Mouse (Mus musculus): ENCODE data around the gene Abi3bp. TPM values are rescaled to one million over a fixed set of nuclear protein-coding genes. Genes with fewer than 3 reads are reported as not detected.

Gene Abi3bp
- polyA plus RNA-seq, 1 experiment from 2014 or later: 3.0 TPM

DNA sequence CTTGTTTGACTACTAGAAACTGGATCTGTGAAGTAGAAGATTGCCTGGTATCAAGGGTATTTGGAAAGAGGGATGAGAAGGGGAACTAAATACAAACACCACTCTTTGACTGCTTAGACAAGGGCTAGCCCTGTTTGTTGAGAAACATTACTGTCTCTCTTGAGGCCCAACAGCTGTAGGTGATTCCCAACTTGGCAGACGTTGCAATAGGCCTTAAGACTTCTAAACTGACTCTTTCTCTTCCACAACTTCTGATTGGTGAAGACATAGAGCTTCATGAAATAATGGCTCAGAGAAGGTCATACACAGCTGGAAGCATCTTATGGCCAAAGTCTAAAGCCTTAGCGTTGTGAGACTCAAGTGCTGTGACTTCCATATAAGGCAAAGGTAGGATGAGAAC is 26.2 kb upstream of the Abi3bp start:
- Histone ChIP-seq H3K9me3 (replicated peaks; ENCODE audit: low read length) (no peaks in the 10 kb centered on the region), H3K27ac (no peak overlapping the region), H3K36me3 (ENCODE audit: insufficient read depth, low read length) (no peaks in the 10 kb centered on the region), H3K27me3 (ENCODE audit: insufficient read depth, low read length) (no peaks in the 10 kb centered on the region), H3K4me2 (ENCODE audit: low read length) (no peak overlapping the region), H3K9ac (ENCODE audit: low read depth, low read length) (no peak overlapping the region), H3K4me1 (replicated peaks; ENCODE audit: insufficient read depth, low read length) (no peaks in the 10 kb centered on the region), H3K4me3 (replicated peaks; ENCODE audit: low read depth, low read length) (no peak overlapping the region)
- ATAC-seq (replicated peaks; ENCODE audit: low FRiP score, low read depth) (no peak), DNase-seq (ENCODE audit: low spot score) (no peak)
- no peak for TF ChIP-seq CTCF (IDR thresholded peaks at IDR 0.05; ENCODE audit: low read depth)
- WGBS: 82% methylated on average over 2 of the region's 2 CpGs

DNA sequence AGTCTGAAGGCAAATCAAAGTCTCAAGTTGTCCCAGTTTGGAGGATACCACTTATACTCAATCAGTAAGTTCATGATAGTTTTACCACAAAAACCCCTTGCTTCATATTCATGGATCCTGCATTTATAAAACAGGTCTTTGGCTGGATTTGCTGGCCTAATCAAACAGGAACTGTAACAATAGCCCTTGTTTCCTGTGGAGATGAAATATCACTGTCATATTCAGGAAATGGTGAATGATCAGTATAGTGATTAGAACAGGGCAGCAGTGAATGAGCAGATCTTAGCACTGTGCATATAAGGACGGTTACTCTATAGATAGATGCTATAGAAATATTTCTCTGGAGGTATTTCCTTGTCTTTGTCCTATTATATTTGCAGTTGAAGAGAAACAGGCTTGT is 25.8 kb upstream of the Abi3bp start:
- Histone ChIP-seq H3K36me3 (ENCODE audit: insufficient read depth, low read length) (no peaks in the 10 kb centered on the region), H3K4me1 (replicated peaks; ENCODE audit: insufficient read depth, low read length) (no peaks in the 10 kb centered on the region), H3K27ac (no peak overlapping the region), H3K4me2 (ENCODE audit: low read length) (no peak overlapping the region), H3K9ac (ENCODE audit: low read depth, low read length) (no peak overlapping the region), H3K27me3 (ENCODE audit: insufficient read depth, low read length) (no peaks in the 10 kb centered on the region), H3K9me3 (replicated peaks; ENCODE audit: low read length) (no peaks in the 10 kb centered on the region), H3K4me3 (replicated peaks; ENCODE audit: low read depth, low read length) (no peak overlapping the region)
- 73% methylated on average over 1 of the region's 1 CpGs for WGBS
- TF ChIP-seq CTCF (IDR thresholded peaks at IDR 0.05; ENCODE audit: low read depth): no peak
- DNase-seq (ENCODE audit: low spot score) (peak; percentile 29), ATAC-seq (replicated peaks; ENCODE audit: low FRiP score, low read depth) (no peak)

GRCm38 (mm10) chr16:56458052-56458754 is 19.5 kb upstream of the Abi3bp start:
- no peak overlapping the region for H3K27ac ChIP-seq
- H3K9me3 ChIP-seq (replicated peaks; ENCODE audit: low read length): no peaks in the 10 kb centered on the region
- no peaks in the 10 kb centered on the region for H3K36me3 ChIP-seq (ENCODE audit: insufficient read depth, low read length)
- H3K27me3 ChIP-seq (ENCODE audit: insufficient read depth, low read length): no peaks in the 10 kb centered on the region
- H3K9ac ChIP-seq (ENCODE audit: low read depth, low read length): no peak overlapping the region
- DNase-seq (ENCODE audit: low spot score) (no peak), ATAC-seq (replicated peaks; ENCODE audit: low FRiP score, low read depth) (no peak)
- no peak for TF ChIP-seq CTCF (IDR thresholded peaks at IDR 0.05; ENCODE audit: low read depth)
- no peak overlapping the region for H3K4me2 ChIP-seq (ENCODE audit: low read length)
- WGBS: 59% methylated on average over 8 of the region's 8 CpGs
- no peak overlapping the region for H3K4me3 ChIP-seq (replicated peaks; ENCODE audit: low read depth, low read length)
- no peaks in the 10 kb centered on the region for H3K4me1 ChIP-seq (replicated peaks; ENCODE audit: insufficient read depth, low read length)

- DNase-seq (ENCODE audit: low spot score): no peak
- H3K4me3 ChIP-seq (replicated peaks; ENCODE audit: low read depth, low read length): no peak overlapping the region
- ATAC-seq (replicated peaks; ENCODE audit: low FRiP score, low read depth): no peak
- WGBS: 94% methylated on average over 2 of the region's 2 CpGs
- no peaks in the 10 kb centered on the region for H3K36me3 ChIP-seq (ENCODE audit: insufficient read depth, low read length)
- H3K4me2 ChIP-seq (ENCODE audit: low read length): no peak overlapping the region
- H3K9me3 ChIP-seq (replicated peaks; ENCODE audit: low read length): no peaks in the 10 kb centered on the region
- no peak for TF ChIP-seq CTCF (IDR thresholded peaks at IDR 0.05; ENCODE audit: low read depth)
- H3K9ac ChIP-seq (ENCODE audit: low read depth, low read length): no peak overlapping the region
- no peaks in the 10 kb centered on the region for H3K27me3 ChIP-seq (ENCODE audit: insufficient read depth, low read length)
- H3K27ac ChIP-seq: no peak overlapping the region
- no peaks in the 10 kb centered on the region for H3K4me1 ChIP-seq (replicated peaks; ENCODE audit: insufficient read depth, low read length)
Measured at GRCm38 (mm10) chr16:56473160-56473559, 4.5 kb upstream of the Abi3bp start.

DNA sequence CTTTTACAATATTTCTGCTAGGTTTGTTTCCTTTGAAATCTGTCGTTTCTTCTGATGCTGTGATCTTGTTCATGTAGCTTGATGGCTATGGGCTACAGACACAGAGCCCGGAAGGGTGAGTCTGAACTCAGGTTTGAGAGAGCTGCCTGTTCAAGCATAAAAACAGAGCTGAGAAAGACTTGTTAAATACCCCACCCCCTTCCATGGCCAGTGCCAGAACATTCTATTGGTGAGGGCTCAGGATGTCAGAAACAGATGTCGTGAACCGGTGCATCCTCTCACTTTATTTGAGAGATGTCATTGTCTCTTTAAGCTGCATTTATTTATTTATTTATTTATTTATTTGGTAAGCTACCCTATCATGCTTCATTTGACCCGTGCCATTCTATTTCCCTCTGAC is 2.0 kb upstream of the Abi3bp start:
- Histone ChIP-seq H3K4me3 (replicated peaks; ENCODE audit: low read depth, low read length) (no peak overlapping the region), H3K36me3 (ENCODE audit: insufficient read depth, low read length) (no peaks in the 10 kb centered on the region), H3K9ac (ENCODE audit: low read depth, low read length) (no peak overlapping the region), H3K9me3 (replicated peaks; ENCODE audit: low read length) (no peaks in the 10 kb centered on the region), H3K4me2 (ENCODE audit: low read length) (no peak overlapping the region), H3K27me3 (ENCODE audit: insufficient read depth, low read length) (no peaks in the 10 kb centered on the region), H3K4me1 (replicated peaks; ENCODE audit: insufficient read depth, low read length) (no peaks in the 10 kb centered on the region), H3K27ac (no peak overlapping the region)
- WGBS: 74% methylated on average over 5 of the region's 5 CpGs
- ATAC-seq (replicated peaks; ENCODE audit: low FRiP score, low read depth): no peak
- DNase-seq (ENCODE audit: low spot score): no peak
- no peak for TF ChIP-seq CTCF (IDR thresholded peaks at IDR 0.05; ENCODE audit: low read depth)

DNA sequence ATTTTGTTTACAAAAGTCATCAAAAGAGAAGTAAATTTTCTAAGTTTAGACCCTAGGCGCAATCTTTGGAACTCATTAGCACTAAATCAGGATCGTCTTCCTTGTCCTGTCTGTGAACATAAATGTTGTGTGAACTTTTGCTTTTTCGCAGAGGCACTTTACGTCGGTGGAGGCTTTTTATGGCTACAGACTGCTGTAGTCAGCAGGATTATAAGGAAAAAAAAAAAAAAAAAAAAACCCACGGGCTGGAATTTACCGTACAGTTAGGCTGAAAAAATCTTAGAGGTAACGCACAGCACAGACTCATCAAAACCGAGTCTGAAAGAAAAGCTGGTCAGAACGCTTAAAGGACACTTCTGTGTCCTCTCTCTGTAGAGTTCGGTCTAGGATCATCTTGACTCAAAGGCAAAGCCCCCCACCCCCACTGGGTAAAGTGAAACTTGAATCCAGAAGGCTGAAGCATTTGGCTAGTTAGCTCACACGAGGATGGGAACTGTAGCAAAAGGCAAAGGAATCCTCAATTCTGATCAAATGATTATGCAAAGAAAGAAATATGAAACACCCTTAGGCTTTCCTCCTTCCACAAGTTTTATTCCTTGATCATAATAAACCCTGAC is 1.0 kb downstream of the Abi3bp start:
- 3% methylated on average over 12 of the region's 12 CpGs for WGBS
- Histone ChIP-seq H3K4me1 (replicated peaks; ENCODE audit: insufficient read depth, low read length) (no peaks in the 10 kb centered on the region), H3K27ac (no peak overlapping the region; the same call in 1 of the 2 replicates), H3K9ac (ENCODE audit: low read depth, low read length) (no peak overlapping the region), H3K4me3 (replicated peaks; ENCODE audit: low read depth, low read length) (peak overlapping the region; percentile 32), H3K9me3 (replicated peaks; ENCODE audit: low read length) (no peaks in the 10 kb centered on the region), H3K36me3 (ENCODE audit: insufficient read depth, low read length) (no peaks in the 10 kb centered on the region), H3K27me3 (ENCODE audit: insufficient read depth, low read length) (no peaks in the 10 kb centered on the region), H3K4me2 (ENCODE audit: low read length) (peak overlapping the region; percentile 63)
- ATAC-seq (replicated peaks; ENCODE audit: low FRiP score, low read depth) (0 out of 2 replicates have a peak, but pooled peaks have one; percentile 27), DNase-seq (ENCODE audit: low spot score) (peak; percentile 42)
- TF ChIP-seq CTCF (IDR thresholded peaks at IDR 0.05; ENCODE audit: low read depth): no peak
